Mouse (Mus musculus) forebrain, postnatal 0 days (tissue): Measurements from ENCODE around the gene Cpa2. TPM values are rescaled to one million over a fixed set of nuclear protein-coding genes. Genes with fewer than 3 reads are reported as not detected.
A peak's percentile ranks its signal among the peaks of the same experiment; 100 is the strongest.

Experiments used
- ATAC-seq: fragments of 200-750 bp; cut with Nextera tagmentation; 2 replicates; pipeline ENCODE4 v1.8.0; 2017; ENCODE audit warnings: mild to moderate bottlenecking, moderate library complexity
- DNase-seq: peaks from one replicate; pipeline ENCODE4 v3.0.0-alpha.2; 2015
- H3K27ac ChIP-seq: fragments of 300-500 bp; sonication (generic); 2 replicates; pipeline ENCODE4 v1.5.1; 2014; ENCODE audit warnings: low read depth, mild to moderate bottlenecking, antibody characterized with exemption, low read length, moderate library complexity, mixed read lengths
- H3K27me3 ChIP-seq: fragments of 300-500 bp; sonication (generic); 2 replicates; pipeline ENCODE4 v1.6.1; 2014; ENCODE audit warnings: mild to moderate bottlenecking, low read length, mixed read lengths; ENCODE audit not compliant: insufficient read depth
- H3K36me3 ChIP-seq: fragments of 300-500 bp; sonication (generic); 2 replicates; pipeline ENCODE4 v1.6.1; 2014; ENCODE audit warnings: mild to moderate bottlenecking, moderate library complexity; ENCODE audit not compliant: insufficient read depth
- H3K4me1 ChIP-seq: fragments of 300-500 bp; sonication (generic); 2 replicates; pipeline ENCODE4 v1.6.1; 2014; ENCODE audit warnings: antibody characterized with exemption; ENCODE audit not compliant: insufficient read depth
- H3K4me2 ChIP-seq: fragments of 300-500 bp; sonication (generic); 2 replicates; pipeline ENCODE4 v1.6.1; 2014; ENCODE audit warnings: low read depth, mild to moderate bottlenecking, moderate library complexity
- H3K4me3 ChIP-seq: fragments of 300-500 bp; sonication (generic); 2 replicates; pipeline ENCODE4 v1.5.1; 2014; ENCODE audit warnings: low read depth, low read length, mixed read lengths
- H3K9ac ChIP-seq: fragments of 300-500 bp; sonication (generic); 2 replicates; pipeline ENCODE4 v1.6.1; 2014; ENCODE audit warnings: mild to moderate bottlenecking
- H3K9me3 ChIP-seq: fragments of 300-500 bp; sonication (generic); 2 replicates; pipeline ENCODE4 v1.6.1; 2016; ENCODE audit warnings: low read length
- CTCF ChIP-seq: sonication (generic); IDR thresholded peaks from 2 replicates; pipeline ENCODE4 v1.5.1; 2016; ENCODE audit warnings: antibody characterized with exemption, control low read depth, low read depth
- WGBS: fragments of 180-500 bp; shearing (Covaris S2); extraction: QIAGEN DNeasy Blood & Tissue Kit; methylation state at CpG from one replicate; pipeline ENCODE4 v1.1.7; 2014; 5-methylcytosine and 5-hydroxymethylcytosine counted together
- polyA plus RNA-seq: library from polyadenylated mRNA; unstranded; fragments of >200 nt; fragmentation: Nextera tagmentation; extraction: Ambion mirVana; gene quantifications from 2 replicates; pipeline ENCODE4 v1.2.1, GENCODE M21; 2015
- total RNA-seq: library from RNA; depleted of rRNA; stranded (reverse); fragments of >200 nt; gene quantifications from 2 replicates; pipeline ENCODE4 v1.2.3, GENCODE M21; 2014; rRNA removed

Gene Cpa2
- total RNA-seq (6.8 and 10.0 TPM in 2 replicates), polyA plus RNA-seq (16.6 and 17.1 TPM in 2 replicates)

GRCm38 (mm10) chr6:30541009-30541799, at the start of gene Cpa2:
Gene Cpa2 (plus strand): TSS chr6:30541582.
- H3K27ac ChIP-seq: no peak within 1 kb of the TSS
- no peaks in the 10 kb centered on the region for H3K4me1 ChIP-seq
- no peak within 1 kb of the TSS for H3K4me3 ChIP-seq
- ATAC-seq (no peak), DNase-seq (no peak)
- H3K4me2 ChIP-seq: no peak within 1 kb of the TSS
- no peak for TF ChIP-seq CTCF
- H3K27me3 ChIP-seq: no peaks in the 10 kb centered on the region
- no peak within 1 kb of the TSS for H3K9ac ChIP-seq
- WGBS: 87% methylated on average over 11 of the region's 11 CpGs
- no peaks in the 10 kb centered on the region for H3K9me3 ChIP-seq
- H3K36me3 ChIP-seq: no peaks in the 10 kb centered on the region

GRCm38 (mm10) chr6:30499049-30499448, 42.3 kb upstream of the Cpa2 start:
- peaks cover 27% of the 10 kb centered on the region for H3K36me3 ChIP-seq
- no peaks in the 10 kb centered on the region for H3K4me1 ChIP-seq
- 94% methylated on average over 3 of the region's 3 CpGs for WGBS
- no peaks in the 10 kb centered on the region for H3K9me3 ChIP-seq
- DNase-seq: no peak
- no peak overlapping the region for H3K27ac ChIP-seq
- no peak for ATAC-seq
- no peaks in the 10 kb centered on the region for H3K27me3 ChIP-seq
- H3K4me3 ChIP-seq: no peak overlapping the region
- TF ChIP-seq CTCF: no peak
- no peak overlapping the region for H3K9ac ChIP-seq
- H3K4me2 ChIP-seq: no peak overlapping the region

GRCm38 (mm10) chr6:30508824-30509223, 32.6 kb upstream of the Cpa2 start:
- Histone ChIP-seq H3K36me3 (peaks cover 6% of the 10 kb centered on the region; the same call in 1 of the 2 replicates), H3K27ac (peak overlapping the region; percentile 95), H3K4me1 (peaks cover 12% of the 10 kb centered on the region; the same call in 1 of the 2 replicates), H3K4me3 (peak overlapping the region; percentile 49), H3K27me3 (no peaks in the 10 kb centered on the region), H3K9ac (peak overlapping the region; percentile 77), H3K4me2 (peak overlapping the region; percentile 81), H3K9me3 (no peaks in the 10 kb centered on the region)
- ATAC-seq (no peak), DNase-seq (no peak)
- WGBS: 4% methylated on average over 2 of the region's 2 CpGs
- TF ChIP-seq CTCF: no peak

GRCm38 (mm10) chr6:30509265-30510239, 31.8 kb upstream of the Cpa2 start, which contains the start of the genes Tmem209 and Ssmem1:
Gene Tmem209 (minus strand): TSS chr6:30509783.
Gene Ssmem1 (plus strand): TSS chr6:30509849.
- Histone ChIP-seq H3K27ac (peak within 1 kb of the TSS; percentile 95), H3K4me1 (peaks cover 12% of the 10 kb centered on the region; the same call in 1 of the 2 replicates), H3K36me3 (peaks cover 6% of the 10 kb centered on the region; the same call in 1 of the 2 replicates), H3K4me2 (peak within 1 kb of the TSS; percentile 81), H3K9ac (peak within 1 kb of the TSS; percentile 77), H3K9me3 (no peaks in the 10 kb centered on the region), H3K4me3 (peak within 1 kb of the TSS; percentile 49), H3K27me3 (no peaks in the 10 kb centered on the region)
- peak; percentile 99 for DNase-seq
- no peak; the same call in 1 of the 2 replicates for TF ChIP-seq CTCF
- ATAC-seq: peak; percentile 100
- WGBS: 1% methylated on average over 37 of the region's 37 CpGs

GRCm38 (mm10) chr6:30510291-30510690, 31.1 kb upstream of the Cpa2 start:
- ATAC-seq: no peak
- no peak for TF ChIP-seq CTCF
- DNase-seq: no peak

GRCm38 (mm10) chr6:30514242-30514641, 27.1 kb upstream of the Cpa2 start:
- H3K4me3 ChIP-seq: no peak overlapping the region
- ATAC-seq: no peak
- H3K4me2 ChIP-seq: no peak overlapping the region
- no peak for TF ChIP-seq CTCF
- H3K9ac ChIP-seq: no peak overlapping the region
- DNase-seq: no peak
- no peaks in the 10 kb centered on the region for H3K27me3 ChIP-seq
- no peaks in the 10 kb centered on the region for H3K9me3 ChIP-seq
- no peaks in the 10 kb centered on the region for H3K36me3 ChIP-seq
- H3K27ac ChIP-seq: no peak overlapping the region
- peaks cover 6% of the 10 kb centered on the region; the same call in 1 of the 2 replicates for H3K4me1 ChIP-seq
- WGBS: 16% methylated on average over 9 of the region's 9 CpGs

More at GRCm38 (mm10) chr6:30510291-30510690, 31.1 kb upstream of the Cpa2 start:
- peaks cover under 1% of the 10 kb centered on the region; the same call in 1 of the 2 replicates for H3K36me3 ChIP-seq
- H3K27me3 ChIP-seq: no peaks in the 10 kb centered on the region
- H3K9ac ChIP-seq: peak overlapping the region; percentile 51; the same call in 1 of the 2 replicates
- H3K9me3 ChIP-seq: no peaks in the 10 kb centered on the region
- H3K4me1 ChIP-seq: peaks cover 12% of the 10 kb centered on the region; the same call in 1 of the 2 replicates
- WGBS: 53% methylated on average over 5 of the region's 5 CpGs
- H3K4me2 ChIP-seq: peak overlapping the region; percentile 81
- no peak overlapping the region for H3K4me3 ChIP-seq
- peak overlapping the region; percentile 86 for H3K27ac ChIP-seq
